Mouse (Mus musculus): ENCODE results near the gene Dmpk.

Dmpk gene

GRCm38 (mm10) chr7:19094826-19095750, 11.4 kb downstream of the Dmpk start:
- in situ Hi-C loops (cut with MboI; ENCODE audit: unreplicated experiment in 2 of 2), result loop anchor here (5.0 kb wide), 2 partner anchors 88 to 198 kb away; no protein-coding TSS in a partner anchor

DNA sequence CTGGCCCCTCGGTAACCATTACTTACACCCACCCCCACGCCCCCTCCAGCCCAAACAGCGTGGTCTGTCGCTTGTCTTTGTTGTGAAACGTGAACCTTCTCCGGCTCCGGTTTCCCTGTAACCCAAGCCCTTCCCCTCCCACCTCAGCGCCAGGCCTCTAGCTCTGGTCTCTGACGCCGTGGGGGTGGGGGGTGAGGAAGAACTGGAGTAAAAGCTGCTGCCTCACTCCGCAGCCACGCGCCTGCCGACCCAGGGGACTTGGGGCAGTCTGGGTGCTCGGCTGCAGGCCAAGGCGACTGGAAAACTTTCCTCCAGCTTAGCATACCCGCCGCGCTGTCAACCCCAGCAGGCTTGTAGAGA, 12.1 kb downstream of the Dmpk start:
- in situ Hi-C loops (cut with MboI; ENCODE audit: unreplicated experiment in 2 of 2), result no loop called here

DNA sequence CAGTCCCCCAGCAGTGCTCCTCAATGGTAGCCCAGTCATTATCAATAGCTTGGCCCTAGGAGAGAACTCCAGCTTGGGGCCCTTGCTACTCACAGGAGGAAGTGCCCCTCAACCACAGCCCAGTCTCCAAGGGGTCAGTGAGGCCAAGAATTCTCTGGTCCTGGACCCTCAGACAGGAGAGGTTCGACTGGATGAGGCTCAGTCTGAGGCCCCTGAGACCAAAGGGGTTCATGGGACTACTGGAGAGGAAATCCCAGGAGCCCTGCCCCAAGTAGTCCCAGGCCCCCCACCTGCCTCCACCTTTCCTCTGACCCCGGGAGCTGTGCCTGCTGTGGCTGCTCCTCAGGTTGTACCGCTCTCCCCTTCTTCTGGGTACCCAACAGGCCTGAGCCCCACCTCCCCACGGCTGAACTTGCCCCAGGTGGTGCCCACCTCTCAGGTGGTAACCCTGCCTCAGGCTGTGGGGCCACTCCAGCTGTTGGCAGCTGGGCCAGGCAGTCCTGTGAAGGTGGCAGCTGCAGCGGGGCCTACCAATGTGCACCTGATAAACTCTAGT, 12.8 kb downstream of the Dmpk start:
- in situ Hi-C loops (cut with MboI; ENCODE audit: unreplicated experiment in 2 of 2), result no loop called here

GRCm38 (mm10) chr7:19097217-19097616, 13.6 kb downstream of the Dmpk start:
- in situ Hi-C loops (cut with MboI; ENCODE audit: unreplicated experiment in 2 of 2), result no loop called here

GRCm38 (mm10) chr7:19097863-19098262, 14.2 kb downstream of the Dmpk start:
- in situ Hi-C loops (cut with MboI; ENCODE audit: unreplicated experiment in 2 of 2), result no loop called here

GRCm38 (mm10) chr7:19098811-19099210, 15.2 kb downstream of the Dmpk start:
- in situ Hi-C loops (cut with MboI; ENCODE audit: unreplicated experiment in 2 of 2), result no loop called here

- in situ Hi-C loops (cut with MboI; ENCODE audit: unreplicated experiment in 2 of 2), result no loop called here
Observed at GRCm38 (mm10) chr7:19100290-19100689, 16.6 kb downstream of the Dmpk start.

DNA sequence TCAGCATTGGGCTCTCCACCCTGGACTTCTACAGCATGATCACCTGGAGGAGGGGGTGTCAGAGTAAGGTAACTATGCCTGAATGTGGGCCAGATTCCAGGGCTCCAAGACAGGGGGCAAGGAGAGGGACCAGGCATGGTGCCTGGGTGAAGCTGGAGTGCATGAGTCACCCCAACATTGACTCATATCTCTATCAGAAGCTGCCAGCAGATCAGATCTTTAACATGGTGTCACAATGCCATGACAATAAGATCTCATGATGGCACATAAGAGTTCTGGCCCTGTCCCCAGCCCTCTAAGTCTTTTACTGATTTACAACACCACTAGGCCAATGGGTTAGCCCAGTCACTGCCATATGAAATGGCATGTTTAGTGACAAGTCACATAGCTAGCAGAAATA, 20.1 kb downstream of the Dmpk start:
- in situ Hi-C loops (cut with MboI; ENCODE audit: unreplicated experiment in 2 of 2), result no loop called here

DNA sequence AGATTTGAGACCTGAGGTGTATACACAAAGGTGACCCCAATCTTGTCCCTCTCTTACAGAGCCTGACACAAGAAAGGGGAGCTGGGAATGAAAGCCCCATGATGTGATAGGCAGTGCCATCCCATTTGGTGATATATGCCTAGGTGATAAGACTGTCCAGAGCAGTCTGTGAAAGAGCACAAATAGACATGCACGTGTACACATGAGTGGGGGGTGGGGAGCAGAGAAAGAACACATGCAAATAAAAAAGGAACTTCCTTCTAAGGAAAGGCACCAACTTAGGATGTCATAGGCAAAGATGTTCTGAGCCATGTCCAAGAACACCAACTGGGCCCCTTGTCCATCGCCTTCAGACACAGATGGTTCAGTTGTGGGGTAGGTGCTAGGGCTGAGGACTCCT, 20.8 kb downstream of the Dmpk start:
- in situ Hi-C loops (cut with MboI; ENCODE audit: unreplicated experiment in 2 of 2), result no loop called here

- in situ Hi-C loops (cut with MboI; ENCODE audit: unreplicated experiment in 2 of 2), result no loop called here
Observed at GRCm38 (mm10) chr7:19107436-19107835, 23.8 kb downstream of the Dmpk start.

DNA sequence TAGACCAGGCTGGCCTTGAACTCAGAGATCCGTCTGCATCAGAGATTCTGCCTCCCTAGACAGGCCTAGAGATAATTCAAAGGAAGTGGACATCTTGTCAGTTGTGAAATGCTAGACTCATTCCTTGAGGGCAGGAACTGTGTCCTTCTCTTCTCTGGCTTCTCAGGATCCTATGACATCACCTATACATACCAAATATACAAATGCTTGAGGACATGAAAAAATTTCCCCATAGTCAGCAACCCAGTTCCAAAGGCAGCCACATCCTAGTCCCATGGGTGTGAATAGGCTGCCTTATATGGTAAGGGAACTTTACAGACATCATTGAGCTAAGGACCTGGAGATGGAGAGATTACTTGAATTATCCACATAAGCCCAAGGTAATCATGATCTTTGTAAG, 25.9 kb downstream of the Dmpk start:
- in situ Hi-C loops (cut with MboI; ENCODE audit: unreplicated experiment in 2 of 2), result no loop called here

GRCm38 (mm10) chr7:19118028-19118771, 34.6 kb downstream of the Dmpk start, which contains the start of gene Gm4969:
TSS of gene Gm4969 (minus strand) at chr7:19118368.
- in situ Hi-C loops (cut with MboI; ENCODE audit: unreplicated experiment in 2 of 2), result no loop called here

DNA sequence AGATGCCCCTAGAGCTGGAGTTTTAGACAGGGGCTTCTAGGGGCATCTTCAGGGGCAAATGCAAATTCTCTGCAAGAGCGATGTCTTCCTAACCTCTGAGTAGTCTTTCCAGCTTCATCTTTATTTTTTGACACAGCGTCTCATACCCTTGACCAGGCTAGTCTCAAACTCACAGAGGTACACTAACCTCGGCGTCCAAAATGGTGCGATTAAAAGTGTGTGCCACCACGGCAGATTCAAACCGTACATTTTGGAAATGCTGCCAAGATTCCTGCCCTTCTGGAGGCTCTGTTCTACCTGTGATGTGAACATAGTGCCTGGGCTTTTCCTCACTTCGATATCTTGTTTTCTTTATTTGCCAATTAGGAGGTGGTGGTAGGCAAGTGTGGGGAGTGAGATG, 35.4 kb downstream of the Dmpk start:
- in situ Hi-C loops (cut with MboI; ENCODE audit: unreplicated experiment in 2 of 2), result no loop called here

DNA sequence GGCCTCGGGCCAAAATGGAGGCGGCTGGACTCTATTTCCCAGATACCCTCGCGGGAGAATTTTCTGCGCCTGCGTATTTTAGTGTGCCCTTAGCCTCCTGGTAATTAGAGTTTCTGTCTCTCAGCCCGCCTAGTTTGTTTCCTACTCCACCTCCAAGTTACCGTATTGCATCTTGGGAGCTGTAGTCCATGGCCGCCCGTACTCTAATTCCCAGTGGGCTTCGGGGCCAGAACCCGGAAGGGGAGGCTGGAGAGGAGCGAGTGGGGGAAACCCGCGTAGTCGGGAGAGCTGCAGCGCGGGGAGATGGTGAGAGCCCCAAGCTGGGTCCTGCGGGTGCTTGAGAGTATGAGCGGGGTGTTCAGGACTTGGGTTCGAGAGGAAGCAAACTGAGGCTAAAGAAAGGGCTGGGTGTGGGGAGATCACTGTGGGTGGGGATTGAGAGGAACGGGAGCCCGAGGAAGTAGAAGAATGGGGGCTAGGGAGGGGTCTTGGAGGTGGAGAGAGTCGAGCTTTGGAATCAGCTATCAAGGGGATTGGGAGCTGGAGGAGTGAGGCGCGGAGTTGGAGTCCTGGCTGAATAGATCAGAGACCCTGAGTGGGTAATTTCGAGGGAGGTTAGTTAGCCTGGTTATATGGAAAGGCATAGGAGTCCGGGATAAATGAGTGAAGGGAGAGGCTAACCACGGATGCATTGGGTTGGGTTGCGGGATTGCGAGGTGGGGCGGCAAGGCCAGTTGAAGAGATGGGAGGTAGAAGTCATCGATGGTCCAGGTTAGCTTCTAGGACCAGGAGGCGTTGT, 36.2 kb downstream of the Dmpk start, which contains the start of gene Fbxo46:
Gene Fbxo46, plus strand, starts transcription at position 229 of the 799 bp plus-strand sequence.
- in situ Hi-C loops (cut with MboI; ENCODE audit: unreplicated experiment in 2 of 2), result no loop called here

- in situ Hi-C loops (cut with MboI; ENCODE audit: unreplicated experiment in 2 of 2), result no loop called here
Observed at GRCm38 (mm10) chr7:19121686-19122085, 38.0 kb downstream of the Dmpk start.

DNA sequence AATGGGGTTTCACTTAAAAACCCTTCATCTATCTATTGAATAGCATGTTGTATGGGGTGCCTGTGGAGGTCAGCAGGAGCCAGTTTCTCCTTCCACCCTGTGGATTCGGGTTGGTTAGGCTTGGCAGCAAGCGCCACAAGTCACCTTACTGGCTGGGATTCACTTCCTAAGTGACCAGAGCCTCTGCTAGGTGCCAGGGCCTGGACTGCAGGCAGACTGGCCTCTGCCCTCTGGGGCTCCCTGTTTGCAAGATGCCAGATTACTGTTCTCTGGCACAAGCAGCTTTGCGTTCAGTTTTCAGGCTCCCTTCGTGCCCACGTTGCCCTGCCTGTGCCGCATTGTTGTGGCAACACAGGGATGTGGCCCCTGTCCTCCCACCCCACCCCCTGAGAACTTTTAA, 41.1 kb downstream of the Dmpk start:
- in situ Hi-C loops (cut with MboI; ENCODE audit: unreplicated experiment in 2 of 2), result no loop called here

- in situ Hi-C loops (cut with MboI; ENCODE audit: unreplicated experiment in 2 of 2), result no loop called here
Observed at GRCm38 (mm10) chr7:19127744-19128143, 44.1 kb downstream of the Dmpk start.

GRCm38 (mm10) chr7:19129396-19129795, 45.7 kb downstream of the Dmpk start:
- in situ Hi-C loops (cut with MboI; ENCODE audit: unreplicated experiment in 2 of 2), result no loop called here

- in situ Hi-C loops (cut with MboI; ENCODE audit: unreplicated experiment in 2 of 2), result no loop called here
Observed at GRCm38 (mm10) chr7:19130657-19131056, 47.0 kb downstream of the Dmpk start.

DNA sequence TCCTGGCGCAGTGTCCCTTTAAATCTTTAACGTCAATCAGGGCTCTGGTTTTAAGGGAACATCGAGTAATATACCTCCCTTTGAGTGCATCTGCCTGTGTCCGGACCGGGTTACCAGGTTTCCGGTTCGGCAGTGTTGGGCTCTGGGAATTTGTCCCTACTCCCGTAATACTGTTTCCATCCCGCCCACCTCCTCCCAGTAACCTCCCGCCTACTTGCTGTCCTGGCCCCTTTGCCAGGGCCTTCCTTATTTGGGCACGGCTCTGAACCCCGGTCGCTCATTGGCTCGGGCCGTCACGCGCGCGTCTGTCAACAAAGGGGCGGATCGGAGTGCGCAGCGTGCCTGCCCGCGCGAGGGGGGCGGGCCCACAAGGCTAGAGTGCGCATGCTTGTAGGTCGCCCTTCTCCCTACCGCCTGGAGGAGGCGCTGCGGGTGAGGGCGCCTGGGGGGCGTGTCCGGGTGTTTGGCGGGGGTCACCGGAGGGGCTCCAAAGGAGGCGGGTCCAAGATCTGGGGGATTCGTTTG, 47.7 kb downstream of the Dmpk start:
- in situ Hi-C loops (cut with MboI; ENCODE audit: unreplicated experiment in 2 of 2), result no loop called here

Data from v-Abl transformed pro-B cells (cell line).